Mouse (Mus musculus) frontal cortex, adult (tissue): ENCODE measurements around the gene Gfod1.

Source experiments
- ATAC-seq: cut with Nextera tagmentation; 2 replicates; pipeline ENCODE4 v1.9.2; 2017; ENCODE audit warnings: mild to moderate bottlenecking, moderate library complexity, mixed read lengths; ENCODE audit not compliant: low TSS enrichment

Gene Gfod1

DNA sequence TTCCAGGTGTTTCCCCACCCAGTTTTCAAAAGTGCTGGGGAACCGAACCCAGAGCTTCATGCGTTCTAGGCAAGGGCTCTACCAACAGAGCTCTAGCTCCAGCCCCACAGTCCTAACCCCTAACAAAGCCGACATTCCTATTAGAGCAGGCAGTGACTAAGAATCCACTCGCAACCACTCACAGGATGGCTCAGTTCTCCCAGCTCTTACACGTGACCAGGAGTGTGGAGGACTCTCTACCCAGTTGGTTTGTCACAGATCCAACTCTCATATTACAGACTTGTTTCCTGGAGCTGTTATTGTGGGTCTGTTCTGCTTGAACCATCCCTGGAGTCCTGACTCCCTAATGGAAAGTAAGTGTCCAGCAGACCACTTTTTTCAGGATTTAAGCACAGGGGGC, 40.3 kb downstream of the Gfod1 start:
- ATAC-seq = no peak

DNA sequence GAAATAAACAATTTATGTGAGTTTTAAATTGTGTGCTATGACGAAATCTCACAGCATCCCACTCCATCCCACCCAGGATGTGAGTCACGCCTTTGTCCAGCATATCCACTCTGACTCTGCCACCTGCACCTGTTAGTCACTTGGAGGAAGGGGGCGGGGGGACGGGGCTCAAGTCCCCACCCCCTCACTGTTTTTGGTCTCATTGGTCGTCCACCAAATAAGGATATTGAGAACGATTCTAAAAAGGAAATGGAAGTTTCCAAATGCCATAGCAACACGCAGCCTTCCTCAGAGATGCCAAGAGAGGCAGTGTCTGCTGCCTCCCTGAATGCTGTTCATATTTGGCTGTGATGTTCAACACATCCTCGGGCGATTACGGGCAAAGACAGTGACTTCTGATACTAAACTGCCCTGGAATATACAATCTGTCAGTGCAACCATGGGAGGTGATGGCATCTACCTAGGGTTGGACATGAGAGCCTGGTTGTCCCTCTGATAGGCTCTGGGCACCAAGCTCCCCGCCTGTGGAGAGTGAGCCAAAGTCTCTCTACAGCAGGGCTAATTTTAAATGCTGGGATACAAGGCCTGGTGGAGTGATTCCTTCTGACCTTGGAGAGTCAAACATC, 41.7 kb downstream of the Gfod1 start:
- peak; percentile 62 for ATAC-seq

DNA sequence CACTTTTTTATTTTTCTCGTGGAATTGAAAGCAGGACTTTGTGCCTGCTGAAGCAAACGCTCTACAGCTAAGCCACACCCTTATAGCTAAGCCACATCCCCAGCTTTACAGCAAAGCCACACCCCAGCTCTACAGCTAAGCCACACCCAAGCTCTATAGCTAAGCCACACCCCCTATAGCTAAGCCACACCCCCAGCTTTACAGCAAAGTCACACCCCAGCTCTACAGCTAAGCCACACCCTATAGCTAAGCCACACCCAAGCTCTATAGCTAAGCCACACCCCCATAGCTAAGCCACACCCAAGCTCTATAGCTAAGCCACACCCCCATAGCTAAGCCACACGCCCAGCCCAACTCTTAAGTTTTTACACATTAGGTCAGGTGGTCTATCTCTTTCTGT, 42.7 kb downstream of the Gfod1 start:
- ATAC-seq = peak; percentile 26

DNA sequence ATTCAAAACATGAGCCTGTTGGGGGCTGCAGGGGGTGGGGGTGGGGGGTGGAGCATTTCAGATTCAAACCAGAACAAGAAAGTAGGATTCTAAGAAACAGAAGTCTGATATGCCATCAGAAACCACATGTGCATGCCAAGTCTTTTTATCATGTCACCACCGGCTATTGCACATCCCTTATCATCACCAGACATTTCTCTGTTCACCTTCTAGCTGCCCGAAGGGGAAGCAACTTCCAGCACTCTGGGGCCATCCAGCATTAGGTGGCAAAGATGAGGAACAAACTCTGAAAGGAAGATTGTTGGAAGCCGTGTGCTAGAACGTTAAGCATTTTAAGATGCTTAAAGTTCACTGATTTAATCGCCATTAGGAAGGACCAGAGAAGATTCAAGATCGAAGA, 43.2 kb downstream of the Gfod1 start:
- ATAC-seq = no peak

DNA sequence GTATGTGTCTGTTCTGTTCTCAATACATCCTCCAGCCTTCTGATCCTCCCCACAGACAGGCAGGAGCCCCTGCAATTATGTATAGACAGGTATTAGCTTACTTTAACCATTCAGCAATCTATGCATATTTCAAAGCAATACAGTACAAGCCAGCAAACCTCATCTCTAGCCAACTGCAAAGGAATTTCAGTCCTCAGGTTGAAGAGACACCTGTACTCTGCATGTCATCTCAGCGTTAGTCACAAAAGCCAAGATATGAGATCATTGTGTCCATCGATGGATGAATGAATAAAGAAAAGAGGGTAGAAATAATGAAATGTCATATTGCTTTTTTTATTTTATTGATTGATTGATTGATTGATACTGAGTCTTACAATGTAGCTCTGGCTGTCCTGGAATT, 47.5 kb downstream of the Gfod1 start:
- ATAC-seq = no peak

DNA sequence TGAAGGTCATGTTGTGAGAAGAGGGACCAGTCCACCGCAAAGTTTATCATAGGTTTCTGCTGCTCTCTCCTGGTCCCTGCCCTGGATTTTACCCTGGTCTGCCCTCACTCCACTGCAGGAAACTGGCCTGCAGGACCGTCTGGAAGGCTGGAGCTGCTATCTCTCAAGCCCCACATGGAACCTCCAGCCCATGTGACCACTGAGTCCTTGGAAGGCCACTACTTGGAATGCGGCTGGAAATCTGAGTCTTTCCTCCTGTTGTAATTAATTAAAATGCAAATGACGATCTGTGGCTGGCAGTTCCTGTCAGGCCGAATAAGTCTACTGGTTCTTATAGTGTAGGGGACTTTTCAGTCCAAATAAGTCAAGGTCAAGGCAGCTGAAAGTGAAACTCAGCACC, 50.4 kb downstream of the Gfod1 start:
- ATAC-seq = no peak

DNA sequence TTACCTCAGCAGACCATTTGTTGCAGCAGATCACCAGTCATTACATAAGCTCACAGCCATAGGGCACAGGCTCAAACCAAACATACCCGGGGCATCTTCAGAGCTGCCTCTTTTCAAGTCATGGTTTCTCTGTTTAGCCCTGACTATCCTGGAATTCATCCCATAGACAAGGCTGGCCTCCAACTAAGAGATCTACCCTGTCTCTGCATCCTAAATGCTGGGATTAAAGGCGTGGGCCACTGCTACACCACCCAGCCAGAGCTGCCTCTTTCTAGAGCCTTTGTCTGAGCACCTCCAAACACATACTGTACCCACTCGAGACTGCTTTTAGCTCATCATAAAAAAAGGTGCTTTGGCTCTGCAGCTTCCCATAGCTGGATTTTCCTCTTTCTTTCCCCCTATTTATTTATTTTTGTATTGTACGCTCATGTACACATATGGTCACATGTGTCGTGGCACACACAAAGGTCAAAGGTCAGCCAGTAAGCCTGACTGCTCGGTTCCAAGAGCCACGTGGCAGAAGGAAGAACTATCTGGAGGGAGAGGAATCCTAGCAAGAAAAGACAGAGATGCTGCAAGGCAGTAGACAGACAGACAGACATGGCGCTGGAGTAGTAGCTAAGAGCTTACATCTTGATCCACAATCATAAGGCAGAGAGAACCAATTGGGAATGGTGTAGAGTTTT, 51.7 kb downstream of the Gfod1 start:
- ATAC-seq = peak; percentile 78

DNA sequence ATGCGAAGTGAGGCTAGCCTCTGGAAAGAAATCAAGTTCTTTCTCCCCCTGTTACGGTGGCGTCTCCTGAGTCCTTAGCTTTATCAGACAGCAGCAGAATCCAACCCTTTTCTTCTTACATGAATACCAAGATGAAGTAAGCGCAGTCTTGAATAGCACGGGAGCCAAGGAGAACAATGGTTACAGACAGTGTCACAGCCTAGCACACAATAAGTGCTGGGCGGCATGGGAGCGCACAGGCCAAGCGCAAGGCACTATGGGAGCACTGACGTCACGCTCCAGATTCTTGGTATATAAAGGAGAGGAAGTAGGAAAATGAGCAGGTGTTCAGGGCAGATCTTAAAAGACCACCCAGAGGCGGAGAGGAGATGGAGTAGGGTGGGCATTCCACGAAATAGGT, 52.6 kb downstream of the Gfod1 start:
- ATAC-seq = peak; percentile 6; the same call in 1 of the 2 replicates

DNA sequence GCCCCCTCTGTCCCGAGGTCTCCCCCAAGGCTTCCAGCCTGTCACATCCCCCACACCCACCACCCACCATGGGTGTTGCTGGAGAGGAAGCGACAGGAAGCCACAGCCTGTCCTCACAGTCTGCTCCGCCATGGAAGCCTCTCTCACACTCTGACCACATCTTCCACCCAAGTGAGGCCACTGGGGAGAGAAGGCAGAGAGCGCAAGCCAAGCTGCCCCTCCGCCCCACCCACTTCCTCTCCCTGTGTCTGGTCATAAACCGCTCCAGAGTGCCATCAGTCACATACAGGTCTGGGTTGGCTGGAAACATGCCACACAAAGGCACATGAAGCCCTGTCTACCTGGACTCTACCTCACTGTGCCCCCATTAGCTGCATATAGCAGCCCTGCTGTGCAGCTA, 53.3 kb downstream of the Gfod1 start:
- no peak for ATAC-seq

DNA sequence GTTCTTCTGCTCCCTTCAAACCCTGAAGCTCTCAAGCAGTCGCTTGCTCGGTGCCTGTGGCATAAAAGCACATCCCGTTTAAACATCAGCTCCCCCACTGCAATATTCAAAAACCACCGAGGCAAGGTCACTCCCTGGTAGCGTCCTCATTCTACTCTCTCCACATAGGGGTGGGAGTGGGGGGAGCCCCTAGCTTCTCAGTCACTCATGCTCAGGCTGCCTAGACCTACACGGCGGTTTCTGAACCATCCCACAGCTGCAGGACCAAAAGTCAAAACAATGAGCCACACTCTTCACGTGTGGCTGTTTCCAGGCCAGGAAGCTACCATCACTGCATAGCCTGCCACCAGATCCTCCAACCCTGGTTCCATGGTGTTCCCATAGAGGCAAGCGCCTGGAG, 53.9 kb downstream of the Gfod1 start:
- ATAC-seq = no peak

DNA sequence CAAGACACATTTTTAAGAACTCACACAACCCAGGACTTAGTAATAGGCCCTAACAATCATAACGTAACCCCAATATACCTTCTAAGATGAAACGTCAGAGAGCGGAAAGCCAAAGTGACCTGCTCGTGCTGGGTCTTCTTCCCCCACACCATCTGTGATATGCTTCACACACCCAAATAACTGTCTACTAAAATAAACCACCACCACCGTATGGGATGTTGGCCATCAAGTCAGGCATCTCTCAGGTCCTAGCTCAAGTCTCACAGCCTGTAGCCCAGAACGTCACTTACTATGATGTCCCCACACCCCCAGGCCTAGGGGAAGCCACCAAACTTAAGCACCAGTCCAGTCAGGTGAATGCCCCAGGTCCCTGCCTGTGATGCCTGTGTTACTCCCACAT, 55.6 kb downstream of the Gfod1 start:
- no peak for ATAC-seq

DNA sequence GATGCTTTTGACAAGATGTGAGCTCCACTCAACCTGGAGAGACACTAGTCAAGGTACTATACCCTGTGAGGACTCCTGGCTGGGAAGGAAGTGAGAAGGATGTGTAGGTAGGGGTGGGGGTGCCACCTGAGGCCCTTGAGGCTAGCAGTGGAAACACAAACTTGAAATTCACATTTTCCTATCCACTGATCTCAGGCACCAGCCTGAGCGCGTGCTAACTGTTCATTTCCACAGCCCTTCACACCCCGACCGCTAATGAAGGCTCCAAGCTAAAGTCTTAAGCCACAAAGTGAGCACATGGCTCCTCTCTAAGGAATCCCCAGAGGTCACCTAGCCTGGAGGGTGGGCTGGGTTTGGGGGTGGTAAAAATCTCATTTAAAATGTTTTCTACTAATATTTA, 57.1 kb downstream of the Gfod1 start:
- no peak for ATAC-seq

DNA sequence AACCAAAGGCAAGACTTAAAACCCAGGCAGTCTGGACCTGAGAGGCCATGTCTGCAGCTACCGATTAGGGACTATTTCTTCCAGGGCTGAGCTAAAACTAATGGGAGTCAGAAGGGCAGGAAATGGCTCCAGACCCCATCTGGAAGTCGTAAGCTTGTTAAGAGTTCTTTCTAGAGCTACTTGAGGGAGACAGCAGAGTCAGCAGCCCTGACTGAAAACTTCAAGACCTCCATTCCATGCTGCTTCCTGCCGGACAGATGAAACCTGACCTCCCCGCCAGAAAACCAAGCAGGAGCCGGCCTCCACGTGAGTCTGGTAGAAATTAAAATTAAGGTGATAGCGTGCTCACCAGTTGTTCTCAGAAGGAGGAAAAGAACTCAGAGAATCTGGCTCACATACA, 60.2 kb downstream of the Gfod1 start:
- ATAC-seq = no peak

DNA sequence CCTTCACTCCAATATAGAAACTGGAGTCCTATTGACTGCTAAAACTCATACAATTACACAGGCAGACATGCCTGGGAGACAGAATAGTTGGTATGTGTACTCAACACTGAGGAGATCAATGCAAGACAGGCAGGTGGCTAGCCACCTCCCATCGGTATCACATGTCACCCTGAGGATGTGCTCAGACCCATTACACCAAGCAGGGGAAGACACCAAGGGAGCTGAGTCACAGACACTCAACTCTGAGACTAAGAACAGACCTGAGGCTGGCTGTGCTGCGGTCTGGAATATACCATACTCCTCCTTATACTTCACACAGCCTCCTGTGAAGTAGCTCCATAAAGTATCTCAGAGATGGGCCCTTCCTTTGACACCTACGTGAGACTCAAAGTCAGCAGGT, 60.7 kb downstream of the Gfod1 start:
- ATAC-seq = peak; percentile 15; the same call in 1 of the 2 replicates

DNA sequence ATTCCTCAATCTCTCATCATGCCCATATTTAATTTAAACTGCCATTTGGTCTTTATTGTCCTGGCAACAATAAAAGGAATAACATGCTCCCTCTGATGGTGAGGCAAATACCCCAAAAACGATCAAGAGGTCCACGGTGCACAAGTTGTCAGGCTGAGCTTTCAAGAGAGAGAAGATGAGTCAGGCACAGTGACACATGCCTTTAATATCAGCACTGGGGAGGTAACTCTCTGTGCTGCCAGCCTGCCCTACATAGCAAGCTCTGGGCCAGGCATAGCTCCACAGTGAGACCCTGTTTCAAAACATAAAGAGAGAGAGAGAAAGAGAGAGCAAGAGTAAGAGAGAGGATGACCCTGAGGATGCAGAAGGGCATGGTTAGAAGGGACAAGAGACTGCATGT, 62.2 kb downstream of the Gfod1 start:
- peak; percentile 47 for ATAC-seq

DNA sequence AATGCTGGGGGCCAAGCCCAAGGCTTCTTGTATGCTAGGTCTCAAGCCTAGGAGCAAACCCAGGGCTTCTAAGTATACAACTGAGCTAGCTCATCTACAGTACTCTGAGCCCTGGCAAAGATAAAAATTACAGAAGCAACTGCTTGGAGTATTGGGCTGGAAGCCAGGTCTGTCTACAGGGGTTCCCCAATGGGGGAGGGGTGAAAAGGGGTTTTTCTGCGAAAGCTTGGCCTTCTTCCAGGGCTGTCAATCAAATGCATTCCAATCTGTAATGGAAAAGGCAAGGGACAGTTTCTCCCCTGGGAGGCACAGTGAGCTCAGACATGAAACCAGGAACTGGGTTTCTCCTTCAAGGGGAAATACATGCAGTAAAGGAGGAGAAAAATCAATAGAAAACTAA, 62.9 kb downstream of the Gfod1 start:
- no peak for ATAC-seq

DNA sequence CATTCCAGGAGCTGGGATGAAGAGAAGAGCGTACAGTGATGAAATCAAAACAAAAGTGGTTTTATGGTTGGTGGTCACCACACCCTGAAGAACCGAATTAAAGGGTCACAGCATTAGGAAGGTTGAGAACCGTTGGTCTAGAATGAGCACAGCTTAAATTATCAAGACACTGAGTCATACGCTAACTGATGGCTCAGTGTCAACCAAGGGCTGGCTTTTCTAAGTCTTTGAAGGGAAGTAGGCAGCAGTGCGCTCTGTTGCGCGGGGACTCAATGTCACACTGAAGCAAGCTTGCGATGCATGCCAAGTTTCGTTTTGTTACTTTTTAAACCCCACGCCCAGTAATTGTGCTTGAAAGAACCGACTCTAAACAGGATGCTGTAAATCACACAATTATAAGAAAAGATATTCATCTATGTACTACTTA, 64.2 kb downstream of the Gfod1 start:
- ATAC-seq = peak; percentile 40

DNA sequence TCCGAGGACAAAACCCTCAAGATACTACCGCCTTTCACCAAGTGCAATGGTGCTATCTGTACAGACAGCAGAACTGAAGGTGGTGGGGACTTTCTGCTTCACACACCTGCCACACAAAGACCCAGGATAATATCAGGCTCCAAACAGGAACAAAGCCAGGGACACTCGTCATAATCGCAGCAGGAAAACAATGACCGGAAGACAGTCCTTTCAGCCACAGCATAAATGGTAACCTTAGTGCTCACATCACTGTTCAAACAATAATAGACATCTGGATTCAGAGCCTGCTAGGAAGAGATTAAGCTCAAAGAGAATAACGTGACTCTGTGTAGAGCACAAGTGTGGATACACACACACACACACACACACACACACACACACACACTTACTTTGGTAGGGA, 67.3 kb downstream of the Gfod1 start:
- ATAC-seq = no peak

DNA sequence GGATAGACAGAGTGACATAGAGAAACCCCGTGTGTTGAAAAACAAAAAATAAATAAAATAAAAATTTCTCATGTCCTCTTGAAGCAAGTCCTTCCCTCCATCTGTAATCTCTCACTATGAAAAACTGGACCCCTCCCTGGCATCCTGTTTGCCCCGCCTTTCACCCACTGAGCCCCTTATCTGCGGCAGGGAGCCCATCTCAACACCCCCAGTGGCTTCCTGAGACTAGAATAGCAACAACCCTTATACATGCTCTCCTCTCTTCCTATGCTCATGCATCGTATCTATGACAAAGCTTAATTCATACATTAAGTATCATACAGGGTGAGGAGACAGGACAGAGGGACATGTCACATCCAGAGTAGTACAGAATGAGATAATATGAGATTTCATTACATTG, 68.0 kb downstream of the Gfod1 start:
- no peak for ATAC-seq

DNA sequence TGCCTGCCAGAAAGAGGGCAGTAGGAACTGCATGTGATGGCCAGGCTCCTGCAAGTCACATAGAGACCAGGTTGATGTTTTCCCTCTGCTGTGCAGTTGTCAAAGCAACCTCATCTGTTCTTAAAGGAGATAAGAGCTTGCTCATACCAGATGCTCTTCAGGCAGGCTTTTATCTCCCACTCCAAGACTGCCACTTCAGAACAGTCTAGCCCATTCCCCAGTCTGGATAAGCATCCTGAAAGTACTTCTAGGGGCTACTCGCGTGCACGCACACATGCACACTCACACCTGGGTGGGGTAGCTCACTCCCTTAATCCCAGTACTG, 68.4 kb downstream of the Gfod1 start:
- 0 out of 2 replicates have a peak, but pooled peaks have one; percentile 22 for ATAC-seq

DNA sequence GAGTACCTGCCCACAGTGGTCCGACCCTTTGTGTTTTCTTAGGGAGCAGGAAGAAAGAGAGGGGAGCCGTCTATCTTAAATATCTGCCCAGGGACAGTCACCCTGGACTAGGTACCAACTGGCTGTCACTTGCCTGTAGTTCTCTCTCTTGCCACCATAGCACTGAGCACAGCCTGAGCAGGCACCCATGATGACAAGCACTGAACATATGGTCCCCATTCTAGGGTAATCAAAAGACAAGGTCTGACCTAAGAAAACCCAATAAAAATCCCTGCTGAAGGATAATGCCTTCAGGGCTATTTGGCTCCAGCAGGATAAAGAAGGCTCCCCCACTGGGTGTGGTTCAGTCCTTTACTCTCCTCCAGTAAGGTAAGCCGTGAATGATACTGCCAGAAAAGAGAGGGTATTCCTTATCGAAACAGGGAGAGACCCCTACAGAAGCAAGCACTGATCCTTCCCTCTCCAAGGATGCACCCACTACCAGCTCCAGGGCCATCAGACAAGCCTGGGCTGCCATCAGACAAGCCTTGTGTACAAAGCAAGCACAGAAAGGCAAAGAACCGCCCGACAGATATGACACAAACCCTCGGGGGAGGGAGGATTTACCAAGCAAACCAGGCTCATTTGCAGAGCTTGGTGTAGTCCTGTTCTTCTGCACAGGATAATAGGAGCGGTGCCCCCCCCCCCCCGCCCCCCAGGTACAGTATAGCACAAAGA, 68.9 kb downstream of the Gfod1 start:
- 0 out of 2 replicates have a peak, but pooled peaks have one; percentile 25 for ATAC-seq

DNA sequence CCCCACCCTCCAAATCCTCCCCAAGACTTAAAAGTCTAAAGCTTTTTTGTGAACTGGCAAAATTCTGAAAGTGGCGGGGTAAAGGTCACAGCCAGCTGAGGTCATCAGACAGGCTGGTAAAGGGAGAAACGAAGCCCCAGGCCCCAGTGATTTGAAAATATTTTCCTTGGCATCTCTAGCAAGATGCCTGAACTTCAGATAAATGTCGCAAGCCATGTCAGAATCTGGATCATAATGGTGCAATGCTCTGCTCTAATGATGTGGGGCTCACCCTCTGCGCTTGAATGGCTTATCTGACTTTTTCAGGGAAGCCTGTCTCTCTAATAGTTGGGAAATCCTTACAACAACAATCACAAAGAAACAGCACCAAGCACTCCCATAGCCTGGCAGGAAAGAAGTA, 70.6 kb downstream of the Gfod1 start:
- no peak for ATAC-seq
